Mouse (Mus musculus) heart, embryonic 10.5 days (tissue): Measurements from ENCODE around the gene Ndufs8. TPM values are rescaled to one million over a fixed set of nuclear protein-coding genes. Genes with fewer than 3 reads are reported as not detected.

Experiments
- polyA plus RNA-seq: library from polyadenylated mRNA; unstranded; fragments of >200 nt; fragmentation: Nextera tagmentation; extraction: Ambion mirVana; gene quantifications from 2 replicates; pipeline ENCODE4 v1.2.1, GENCODE M21; 2016

The Ndufs8 gene
- polyA plus RNA-seq, 1 experiment from 2014 or later, result 323 TPM

Other genes with a start within 250 kb of the Ndufs8 start
- 4.1 and 5.2 TPM in 2 replicates for gene Lrp5, start 226.2 kb downstream of the Ndufs8 start, polyA plus RNA-seq
- 34.5 and 38.8 TPM in 2 replicates for gene 1810055G02Rik, start 204.5 kb downstream of the Ndufs8 start, polyA plus RNA-seq
- 21.6 and 24.1 TPM in 2 replicates for gene Kmt5b, start 145.4 kb downstream of the Ndufs8 start, polyA plus RNA-seq
- 29.8 and 40.3 TPM in 2 replicates for gene Chka, start 61.0 kb downstream of the Ndufs8 start, polyA plus RNA-seq
- 22.5 and 32.2 TPM in 2 replicates for gene Tcirg1, start 5.6 kb downstream of the Ndufs8 start, polyA plus RNA-seq
- 2.1 and 3.0 TPM in 2 replicates for gene Aldh3b1, start 17.0 kb upstream of the Ndufs8 start, polyA plus RNA-seq
- 4.4 and 5.0 TPM in 2 replicates for gene Unc93b1, start 22.4 kb upstream of the Ndufs8 start, polyA plus RNA-seq
- not detected in 2 replicates for gene Aldh3b3, start 45.9 kb upstream of the Ndufs8 start, polyA plus RNA-seq
- 0.51 and 1.8 TPM in 2 replicates for gene Aldh3b2, start 59.6 kb upstream of the Ndufs8 start, polyA plus RNA-seq
- 9.5 and 10.3 TPM in 2 replicates for gene Acy3, start 73.8 kb upstream of the Ndufs8 start, polyA plus RNA-seq
- 0.45 TPM in 1 of 2 replicates, not detected in the other for gene Tbx10, start 80.0 kb upstream of the Ndufs8 start, polyA plus RNA-seq
- 40.2 and 52.4 TPM in 2 replicates for gene Nudt8, start 87.8 kb upstream of the Ndufs8 start, polyA plus RNA-seq
- gene Gm49405, start 87.9 kb upstream of the Ndufs8 start, polyA plus RNA-seq, result 4.1 and 5.2 TPM in 2 replicates
- gene Doc2g, start 90.5 kb upstream of the Ndufs8 start, polyA plus RNA-seq, result 32.4 and 75.0 TPM in 2 replicates
- 298 and 420 TPM in 2 replicates for gene Ndufv1, start 100.0 kb upstream of the Ndufs8 start, polyA plus RNA-seq
- 402 and 470 TPM in 2 replicates for gene Gstp1, start 125.2 kb upstream of the Ndufs8 start, polyA plus RNA-seq
- 2.9 TPM in 2 replicates for gene Gstp2, start 133.2 kb upstream of the Ndufs8 start, polyA plus RNA-seq
- gene Gstp3, start 146.8 kb upstream of the Ndufs8 start, polyA plus RNA-seq, result 0.37 TPM in 1 of 2 replicates, not detected in the other
- gene Cabp2, start 168.8 kb upstream of the Ndufs8 start, polyA plus RNA-seq, result not detected in 2 replicates
- gene Cdk2ap2, start 184.4 kb upstream of the Ndufs8 start, polyA plus RNA-seq, result 67.9 and 86.0 TPM in 2 replicates
- gene Pitpnm1, start 187.2 kb upstream of the Ndufs8 start, polyA plus RNA-seq, result 14.3 and 21.2 TPM in 2 replicates
- gene Aip, start 213.1 kb upstream of the Ndufs8 start, polyA plus RNA-seq, result 89.7 and 93.8 TPM in 2 replicates
- not detected in 2 replicates for gene Gpr152, start 227.0 kb upstream of the Ndufs8 start, polyA plus RNA-seq
- gene Cabp4, start 231.3 kb upstream of the Ndufs8 start, polyA plus RNA-seq, result not detected in 2 replicates
- gene Coro1b, start 235.8 kb upstream of the Ndufs8 start, polyA plus RNA-seq, result 135 and 146 TPM in 2 replicates
- 1.8 and 4.4 TPM in 2 replicates for gene Ptprcap, start 240.8 kb upstream of the Ndufs8 start, polyA plus RNA-seq